Mouse (Mus musculus): Measurements from ENCODE around the gene Cant1. TPM values are rescaled to one million over a fixed set of nuclear protein-coding genes. Genes with fewer than 3 reads are reported as not detected.

Gene Cant1
- polyA plus RNA-seq, 1 experiment = 55.9 TPM

DNA sequence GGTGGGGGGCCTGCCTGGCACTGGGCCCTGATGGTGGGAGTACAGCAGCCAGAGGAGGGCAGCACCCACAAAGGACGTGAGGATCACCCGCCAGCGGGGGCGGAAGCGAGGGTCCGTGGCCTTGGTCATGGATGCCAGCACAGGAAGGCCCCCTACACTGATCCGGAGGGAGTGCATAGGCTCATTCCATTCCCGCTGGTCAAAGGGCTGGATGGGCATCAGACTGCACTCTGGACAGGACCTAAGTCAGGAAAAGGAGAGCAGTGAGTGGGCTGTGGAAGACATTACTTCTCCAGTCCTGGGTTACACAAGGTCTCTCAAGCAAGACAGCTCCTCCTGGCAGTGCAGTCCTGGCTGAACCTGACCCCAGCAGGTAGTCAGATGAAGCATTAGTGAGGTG is 7.6 kb downstream of the Cant1 start:
- WGBS = 93% methylated on average over 8 of the region's 8 CpGs
- Histone ChIP-seq H3K4me3 (replicated peaks; ENCODE audit: extremely low read depth, low read depth, low read length) (no peak overlapping the region), H3K4me1 (ENCODE audit: control insufficient read depth, insufficient read depth, low read length) (peaks cover 8% of the 10 kb centered on the region)
- TF ChIP-seq POLR2A (IDR thresholded peaks at IDR 0.05; ENCODE audit: borderline replicate concordance, extremely low read depth, low read depth, low read length) (no peak), CTCF (IDR thresholded peaks at IDR 0.05; ENCODE audit: insufficient read depth, low read length) (no peak)
- no peak for DNase-seq

DNA sequence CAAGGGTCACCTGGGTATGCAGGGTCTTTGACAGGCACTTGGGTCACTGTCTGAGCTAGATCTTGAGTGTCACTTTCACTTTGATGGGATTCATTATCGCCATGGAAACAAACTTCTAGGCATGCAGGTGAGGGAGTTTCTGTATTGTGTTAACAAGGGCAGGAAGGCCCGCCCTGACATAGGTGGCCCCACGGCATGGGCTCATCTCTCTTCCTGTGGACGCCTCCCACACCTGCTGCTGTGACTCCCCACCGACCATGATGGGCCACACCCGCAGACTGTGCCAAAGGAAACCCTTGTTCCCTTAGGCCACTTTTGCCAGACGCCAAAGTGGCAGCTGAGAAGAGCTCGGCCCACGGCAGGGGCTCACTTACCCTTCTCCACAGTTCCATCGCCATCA is 8.4 kb downstream of the Cant1 start:
- no peak for DNase-seq
- 83% methylated on average over 10 of the region's 10 CpGs for WGBS
- Histone ChIP-seq H3K4me1 (ENCODE audit: control insufficient read depth, insufficient read depth, low read length) (no peaks in the 10 kb centered on the region), H3K4me3 (replicated peaks; ENCODE audit: extremely low read depth, low read depth, low read length) (no peak overlapping the region)
- no peak for TF ChIP-seq CTCF (IDR thresholded peaks at IDR 0.05; ENCODE audit: insufficient read depth, low read length)
- no peak for TF ChIP-seq POLR2A (IDR thresholded peaks at IDR 0.05; ENCODE audit: borderline replicate concordance, extremely low read depth, low read depth, low read length)

DNA sequence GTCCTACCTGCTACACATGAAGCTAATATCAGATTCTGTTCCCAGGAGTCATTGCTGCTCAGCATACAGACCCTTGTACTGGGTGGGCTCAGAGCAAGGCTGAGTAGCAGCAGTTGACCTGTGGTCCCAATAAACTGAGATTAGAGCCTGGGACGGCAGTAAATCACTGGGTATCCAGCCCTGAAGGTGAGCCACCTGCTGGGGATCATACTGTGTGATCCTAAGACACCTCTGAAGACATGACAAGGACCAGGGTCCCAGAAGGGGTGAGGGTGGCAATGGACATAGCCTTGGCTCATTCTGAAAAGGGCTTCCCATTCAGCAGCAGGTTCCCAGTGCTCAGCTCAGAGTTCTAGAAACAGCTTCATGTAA is 8.8 kb downstream of the Cant1 start:
- 64% methylated on average over 1 of the region's 1 CpGs for WGBS
- H3K4me3 ChIP-seq (replicated peaks; ENCODE audit: extremely low read depth, low read depth, low read length) = no peak overlapping the region
- no peak for DNase-seq
- TF ChIP-seq CTCF (IDR thresholded peaks at IDR 0.05; ENCODE audit: insufficient read depth, low read length) (no peak), POLR2A (IDR thresholded peaks at IDR 0.05; ENCODE audit: borderline replicate concordance, extremely low read depth, low read depth, low read length) (no peak)
- H3K4me1 ChIP-seq (ENCODE audit: control insufficient read depth, insufficient read depth, low read length) = no peaks in the 10 kb centered on the region

DNA sequence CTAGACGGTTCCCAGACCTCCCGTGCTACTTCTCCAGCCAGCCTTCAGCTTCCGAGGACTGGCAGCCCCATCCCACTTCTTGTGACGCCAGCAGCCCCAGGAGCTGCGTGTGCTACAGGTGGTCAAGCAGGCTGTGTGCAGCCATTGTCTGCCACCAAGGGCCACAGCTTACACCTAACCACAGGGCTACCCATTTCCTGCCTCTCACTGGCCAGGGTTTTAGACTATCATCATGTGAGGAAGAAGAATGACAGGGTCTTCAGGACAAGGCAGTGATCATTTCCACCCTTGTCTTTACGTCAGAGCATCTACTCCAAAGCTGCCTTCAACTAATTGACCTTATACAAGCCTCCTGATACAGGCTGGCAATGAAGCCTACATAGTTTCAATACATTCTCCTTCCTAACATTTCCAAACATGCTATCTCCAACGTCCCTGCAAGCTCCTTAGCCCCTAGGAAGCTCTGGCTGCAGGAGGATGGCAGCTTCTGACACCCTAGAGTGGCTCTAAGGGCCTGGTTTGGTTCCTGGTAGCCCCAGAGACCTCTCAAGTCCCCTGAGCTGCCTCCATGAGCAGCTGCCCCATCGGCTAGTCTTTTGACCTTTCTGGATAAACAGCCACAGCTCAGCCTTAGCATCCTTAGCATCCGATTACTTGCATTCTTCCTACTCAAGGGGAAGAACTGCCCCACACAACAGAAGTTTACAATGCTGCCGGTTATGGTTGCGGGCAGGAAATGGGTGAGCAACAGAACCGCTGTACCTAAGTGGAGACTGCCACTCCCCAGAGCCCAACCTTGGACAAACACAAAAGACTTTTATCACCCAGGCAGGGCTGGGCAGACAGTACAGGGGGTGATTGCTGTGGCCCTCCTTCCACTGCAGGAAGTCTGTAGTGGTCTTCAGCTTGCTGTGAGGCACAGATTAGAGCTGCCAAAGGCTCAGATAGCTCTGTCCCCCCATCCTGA is 9.5 kb downstream of the Cant1 start:
- no peak for DNase-seq
- WGBS = 63% methylated on average over 12 of the region's 12 CpGs
- Histone ChIP-seq H3K4me3 (replicated peaks; ENCODE audit: extremely low read depth, low read depth, low read length) (no peak overlapping the region), H3K4me1 (ENCODE audit: control insufficient read depth, insufficient read depth, low read length) (no peaks in the 10 kb centered on the region)
- TF ChIP-seq POLR2A (IDR thresholded peaks at IDR 0.05; ENCODE audit: borderline replicate concordance, extremely low read depth, low read depth, low read length) (no peak), CTCF (IDR thresholded peaks at IDR 0.05; ENCODE audit: insufficient read depth, low read length) (no peak)

DNA sequence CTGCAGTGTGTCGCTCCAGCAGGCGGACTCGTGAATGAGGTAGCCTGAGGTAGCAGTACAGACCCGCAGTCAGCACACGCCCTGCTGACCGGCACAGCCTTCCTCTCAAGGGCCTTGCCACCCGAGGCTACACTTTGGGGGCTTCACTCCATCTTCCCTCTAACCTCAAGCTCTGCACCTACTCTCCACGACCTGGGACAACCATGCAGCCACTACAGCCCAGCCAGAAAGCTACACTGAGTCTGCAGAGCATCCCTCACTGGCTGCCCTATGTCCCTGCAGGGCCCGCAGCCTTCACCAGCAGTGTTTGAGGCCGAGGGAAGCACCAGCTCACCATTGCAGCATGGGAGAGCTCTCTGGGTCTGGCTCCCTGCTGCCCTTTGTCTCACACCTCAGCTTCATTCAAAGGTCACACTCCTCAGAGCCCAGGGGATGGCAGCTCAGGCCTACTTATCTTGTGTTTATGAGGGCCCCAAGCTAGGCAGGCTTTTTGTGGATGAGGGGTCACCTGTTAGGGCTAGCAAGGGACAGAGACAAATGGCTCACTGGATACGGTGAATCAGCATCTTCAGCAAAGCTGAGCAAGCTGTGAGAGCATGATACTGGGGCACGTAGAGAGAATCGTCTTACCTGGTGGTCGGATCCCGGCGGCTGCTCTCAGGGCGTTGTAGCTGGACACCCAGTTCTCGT is 10.7 kb downstream of the Cant1 start:
- no peaks in the 10 kb centered on the region for H3K4me1 ChIP-seq (ENCODE audit: control insufficient read depth, insufficient read depth, low read length)
- H3K4me3 ChIP-seq (replicated peaks; ENCODE audit: extremely low read depth, low read depth, low read length) = no peak overlapping the region
- WGBS = 79% methylated on average over 18 of the region's 18 CpGs
- TF ChIP-seq POLR2A (IDR thresholded peaks at IDR 0.05; ENCODE audit: borderline replicate concordance, extremely low read depth, low read depth, low read length) (no peak), CTCF (IDR thresholded peaks at IDR 0.05; ENCODE audit: insufficient read depth, low read length) (no peak)
- DNase-seq = no peak

DNA sequence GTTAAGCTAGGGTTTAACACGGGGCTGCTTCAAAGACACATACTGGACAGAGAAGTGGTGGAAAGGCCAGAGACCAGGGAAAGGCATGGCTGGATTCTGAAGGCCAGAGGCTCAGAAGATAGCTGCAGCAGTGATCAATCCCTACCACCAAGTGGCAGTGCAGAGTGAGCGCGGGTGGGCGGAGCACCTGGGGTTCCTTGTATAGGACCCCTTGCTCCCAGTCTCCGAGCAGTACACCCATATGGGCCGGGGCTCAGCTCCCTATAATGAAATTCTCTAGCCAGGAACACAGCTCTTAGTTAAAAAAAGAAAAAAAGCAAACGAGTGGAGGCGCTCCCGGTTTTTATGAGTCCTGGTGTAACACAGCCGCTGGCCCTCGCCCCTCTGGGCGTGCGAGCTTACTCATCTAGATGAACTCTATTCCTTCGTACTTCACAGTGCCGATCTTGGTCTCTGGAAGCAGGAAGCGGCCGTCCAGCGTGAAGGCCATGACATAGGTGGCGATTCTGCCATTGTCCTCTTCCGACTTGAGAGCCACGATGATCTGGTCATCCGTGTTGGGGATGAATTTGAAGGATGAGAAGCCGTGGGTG is 11.5 kb downstream of the Cant1 start:
- WGBS = 85% methylated on average over 23 of the region's 23 CpGs
- peak; percentile 46 for DNase-seq
- Histone ChIP-seq H3K4me3 (replicated peaks; ENCODE audit: extremely low read depth, low read depth, low read length) (no peak overlapping the region), H3K4me1 (ENCODE audit: control insufficient read depth, insufficient read depth, low read length) (no peaks in the 10 kb centered on the region; the same call in 1 of the 2 replicates)
- TF ChIP-seq POLR2A (IDR thresholded peaks at IDR 0.05; ENCODE audit: borderline replicate concordance, extremely low read depth, low read depth, low read length) = no peak
- TF ChIP-seq CTCF (IDR thresholded peaks at IDR 0.05; ENCODE audit: insufficient read depth, low read length) = no peak

DNA sequence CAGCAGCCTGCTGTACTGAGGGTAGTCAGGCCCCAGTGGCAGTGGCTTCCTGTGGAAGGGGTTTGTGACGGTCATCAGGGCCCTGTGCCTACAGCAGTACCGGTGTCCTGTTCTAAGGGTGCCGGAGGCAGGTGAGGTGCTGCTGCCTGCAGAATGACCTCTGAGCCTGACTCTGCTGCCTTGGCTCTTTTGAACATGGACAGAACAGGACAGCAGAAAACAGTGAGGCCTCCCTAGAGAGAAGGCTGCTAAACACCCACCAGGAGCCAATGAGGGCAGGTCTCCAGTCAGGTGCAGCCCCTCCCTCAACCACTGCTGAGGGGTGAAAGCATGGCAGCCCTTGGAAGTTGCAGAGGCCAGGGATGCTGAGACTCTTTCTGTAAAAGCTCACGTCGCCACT is 12.4 kb downstream of the Cant1 start:
- TF ChIP-seq CTCF (IDR thresholded peaks at IDR 0.05; ENCODE audit: insufficient read depth, low read length) (no peak), POLR2A (IDR thresholded peaks at IDR 0.05; ENCODE audit: borderline replicate concordance, extremely low read depth, low read depth, low read length) (no peak)
- Histone ChIP-seq H3K4me3 (replicated peaks; ENCODE audit: extremely low read depth, low read depth, low read length) (no peak overlapping the region), H3K4me1 (ENCODE audit: control insufficient read depth, insufficient read depth, low read length) (peaks cover 5% of the 10 kb centered on the region)
- DNase-seq = no peak
- 83% methylated on average over 5 of the region's 5 CpGs for WGBS

DNA sequence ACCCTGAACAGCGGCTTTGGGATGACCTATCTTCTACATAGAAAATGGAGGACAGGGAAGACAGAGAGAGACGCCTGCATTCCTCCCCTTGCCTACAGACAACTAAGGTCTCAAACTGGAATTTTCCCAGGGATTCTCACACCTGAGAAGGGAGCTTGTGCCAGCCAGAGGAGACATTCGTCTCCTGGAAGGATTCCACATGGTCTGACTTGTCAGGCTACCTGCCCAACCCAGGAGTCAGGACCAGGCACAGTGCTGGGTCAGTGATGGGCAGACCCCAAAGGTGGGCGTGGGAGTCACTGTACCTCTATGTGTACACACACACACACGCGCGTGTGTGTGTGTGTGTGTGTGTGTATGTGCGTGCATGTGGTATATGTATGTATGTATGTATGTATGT is 13.6 kb downstream of the Cant1 start:
- no peak for DNase-seq
- no peak overlapping the region for H3K4me3 ChIP-seq (replicated peaks; ENCODE audit: extremely low read depth, low read depth, low read length)
- H3K4me1 ChIP-seq (ENCODE audit: control insufficient read depth, insufficient read depth, low read length) = peaks cover 10% of the 10 kb centered on the region
- WGBS = 95% methylated on average over 8 of the region's 8 CpGs
- TF ChIP-seq POLR2A (IDR thresholded peaks at IDR 0.05; ENCODE audit: borderline replicate concordance, extremely low read depth, low read depth, low read length) (no peak), CTCF (IDR thresholded peaks at IDR 0.05; ENCODE audit: insufficient read depth, low read length) (no peak)
